Mouse (Mus musculus) C2C12 (cell line): ENCODE measurements at regions not wholly inside any gene's neighbourhood (a gene's known extent, or its start where the extent isn't known, plus 50 kb on each side); places are given as distances from the start of the nearest gene placed in this dataset.

Experiments used
- CEBPB ChIP-seq: IDR thresholded peaks from one replicate; pipeline ENCODE4 v1.6.1; 2011; ENCODE audit warnings: low read depth, mild to moderate bottlenecking, control low read depth, moderate library complexity
- CTCF ChIP-seq: IDR thresholded peaks from one replicate; pipeline ENCODE4 v1.5.1; 2011; ENCODE audit not compliant: control insufficient read depth, insufficient read depth, insufficient read length
- MAX ChIP-seq: IDR thresholded peaks from one replicate; pipeline ENCODE4 v1.6.1; 2011; ENCODE audit warnings: mild to moderate bottlenecking, control low read depth
- MYOD1 ChIP-seq: IDR thresholded peaks from one replicate; pipeline ENCODE4 v1.6.1; 2011; ENCODE audit warnings: low read depth; ENCODE audit not compliant: control insufficient read depth, insufficient read length
- USF1 ChIP-seq: IDR thresholded peaks from one replicate; pipeline ENCODE4 v1.6.1; 2011; ENCODE audit warnings: low read depth, mild to moderate bottlenecking, control low read depth, moderate library complexity

DNA sequence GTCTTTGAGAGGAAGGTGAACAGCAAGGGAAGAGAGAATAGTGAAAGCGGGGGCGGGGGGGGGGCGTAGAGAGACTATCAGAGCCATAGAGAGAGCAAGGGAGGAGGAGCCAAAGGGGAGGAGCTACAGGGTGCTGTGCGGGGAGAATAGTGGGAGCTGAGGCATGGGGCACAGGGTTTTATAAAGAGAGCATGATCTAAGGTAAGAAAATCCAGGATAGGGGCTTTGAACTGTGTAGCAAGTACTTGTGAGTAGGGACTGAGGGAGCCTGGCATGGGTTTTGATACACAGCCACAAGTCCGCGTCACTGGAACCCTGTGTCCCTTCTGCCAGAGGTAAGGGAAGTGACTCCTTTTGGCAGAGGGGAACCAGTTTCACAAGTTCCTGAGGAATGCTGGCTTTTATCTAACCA is 54.9 kb upstream of the Agps start:
- no peak for TF ChIP-seq CTCF
- TF ChIP-seq MAX = no peak
- no peak for TF ChIP-seq CEBPB
- TF ChIP-seq MYOD1 = no peak
- no peak for TF ChIP-seq USF1
